Mouse (Mus musculus) adrenal gland, postnatal 10 days (tissue): ENCODE results near the gene 1110059G10Rik. TPM values are rescaled to one million over a fixed set of nuclear protein-coding genes. Genes with fewer than 3 reads are reported as not detected.

Experiments
- DNase-seq: peaks from one replicate; pipeline ENCODE4 v3.0.0; 2021; ENCODE audit warnings: mixed read lengths
- long read RNA-seq, 2 experiments: library from polyadenylated mRNA; stranded (forward); transcript quantifications; one replicate each; pipeline ENCODE4 v2.0.0; 2021
- total RNA-seq, 2 experiments: library from RNA; stranded (reverse); gene quantifications; 2 replicates each; pipeline ENCODE4 v1.2.3; 2021

1110059G10Rik gene
- 10 to 100 TPM; 28.0 to 28.3 TPM for total RNA-seq
- long read RNA-seq, experiment 1, transcript 1110059G10Rik-201 (3 exons, 3,361 nt) = major isoform, 12 of 26 reads
- long read RNA-seq, experiment 1, partial matches to known transcripts = 11 of 26 reads
- long read RNA-seq, experiment 1, other reads (novel, unspliced or antisense) = 1 of 26 reads
- long read RNA-seq, experiment 2, transcript 1110059G10Rik-201 (3 exons, 3,361 nt) = major isoform, 12 of 17 reads
- long read RNA-seq, experiment 2, partial matches to known transcripts = 4 of 17 reads
- long read RNA-seq, experiment 2, other reads (novel, unspliced or antisense) = 0 of 17 reads

DNA sequence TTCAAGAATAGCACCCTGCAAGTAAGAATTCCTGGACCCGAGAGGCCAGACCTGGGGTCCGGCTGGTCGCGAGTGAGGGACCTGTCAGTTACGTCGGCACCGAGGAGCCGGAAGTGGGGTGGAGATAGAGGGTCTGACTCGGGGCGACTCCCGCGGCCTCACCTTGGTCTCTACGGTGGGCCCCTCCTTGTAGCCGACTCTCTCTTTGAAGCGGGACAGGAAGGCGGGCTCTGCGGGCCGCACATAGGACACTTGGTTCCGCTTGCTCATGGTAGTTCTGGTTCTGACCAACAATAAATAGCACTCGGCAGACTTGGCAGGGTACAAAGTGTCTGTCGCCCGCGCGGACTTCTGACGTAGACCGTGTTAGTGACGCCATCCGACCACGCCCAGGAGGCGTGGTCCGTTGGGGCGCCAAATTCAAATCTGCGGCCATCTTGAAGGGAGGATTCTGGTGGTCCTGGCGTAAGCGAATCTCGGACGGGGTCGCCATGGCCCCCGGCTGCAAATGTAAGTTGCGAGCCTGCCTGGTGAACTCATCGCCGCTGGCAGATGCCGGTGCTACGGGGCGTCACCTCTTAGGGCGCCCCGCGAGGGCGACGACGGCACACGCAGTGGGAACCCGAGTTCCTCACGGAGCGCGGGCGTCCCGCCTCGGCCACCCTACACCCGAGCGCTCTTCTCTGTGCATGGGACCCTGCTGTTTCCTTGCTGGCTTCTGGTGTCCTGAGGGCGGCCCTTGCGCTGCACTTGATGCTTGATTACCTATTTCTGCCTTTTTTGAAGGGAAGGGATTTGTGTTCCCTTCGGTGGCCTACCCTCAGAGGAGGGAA, at the start of gene 1110059G10Rik, which contains the start of gene Kif15:
TSS of gene 1110059G10Rik (minus strand) at position 358 of the 833 bp plus-strand sequence.
TSS of gene Kif15 (plus strand) at position 404 of the 833 bp plus-strand sequence.
- peak; percentile 96 for DNase-seq

DNA sequence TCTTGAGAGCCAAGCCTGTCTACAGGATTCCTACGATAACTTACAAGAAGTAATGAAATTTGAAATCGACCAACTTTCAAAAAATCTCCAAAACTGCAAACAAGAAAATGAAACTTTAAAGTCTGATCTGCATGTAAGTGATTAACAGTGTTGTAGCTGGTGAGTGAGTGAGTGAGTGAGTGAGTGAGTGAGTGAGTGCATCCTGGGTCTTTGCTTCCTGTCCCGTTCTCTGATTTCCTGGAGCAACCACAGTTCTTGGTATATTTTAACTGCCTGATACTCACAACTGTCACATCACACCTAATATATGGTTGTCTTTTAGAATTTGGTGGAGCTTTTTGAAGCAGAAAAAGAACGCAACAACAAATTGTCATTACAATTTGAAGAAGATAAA, 48.4 kb upstream of the 1110059G10Rik start:
- DNase-seq = no peak

DNA sequence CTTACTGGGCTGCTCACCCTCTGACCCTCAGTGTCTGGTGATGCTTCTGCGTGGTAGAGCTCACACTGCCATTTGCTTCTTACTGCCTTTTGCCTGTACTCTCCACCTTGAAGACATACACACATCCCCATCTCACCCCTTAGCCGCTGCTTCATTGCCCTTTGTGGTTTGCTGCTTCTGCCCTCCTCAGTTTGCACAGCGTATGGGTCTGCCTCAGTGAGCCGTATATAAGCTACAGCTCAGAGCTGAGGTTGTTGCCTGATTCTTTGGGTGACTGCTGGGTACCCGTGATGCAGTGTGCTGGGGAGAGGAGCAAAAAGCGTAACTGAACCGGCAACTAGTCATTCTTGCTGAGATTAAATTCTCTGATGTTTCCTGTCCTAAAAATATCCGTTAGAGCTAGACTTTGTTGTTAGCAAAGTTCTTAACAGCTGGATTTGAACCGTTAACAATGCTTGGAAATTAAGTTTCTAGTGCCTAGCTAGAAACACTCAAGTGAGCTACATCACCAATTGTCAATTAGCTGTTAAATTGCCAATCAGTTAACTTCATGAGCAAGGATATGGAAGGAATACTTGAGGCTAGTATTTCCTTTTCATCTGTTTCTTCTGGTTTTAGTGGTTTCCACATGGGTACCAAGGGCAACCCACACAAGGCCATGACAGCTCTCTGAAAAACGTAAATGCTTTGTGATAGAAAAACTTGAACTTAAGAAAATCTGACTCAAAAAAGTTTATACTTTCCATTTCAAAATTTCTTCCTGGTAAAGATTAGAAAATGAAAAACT, 47.8 kb upstream of the 1110059G10Rik start:
- DNase-seq = no peak

DNA sequence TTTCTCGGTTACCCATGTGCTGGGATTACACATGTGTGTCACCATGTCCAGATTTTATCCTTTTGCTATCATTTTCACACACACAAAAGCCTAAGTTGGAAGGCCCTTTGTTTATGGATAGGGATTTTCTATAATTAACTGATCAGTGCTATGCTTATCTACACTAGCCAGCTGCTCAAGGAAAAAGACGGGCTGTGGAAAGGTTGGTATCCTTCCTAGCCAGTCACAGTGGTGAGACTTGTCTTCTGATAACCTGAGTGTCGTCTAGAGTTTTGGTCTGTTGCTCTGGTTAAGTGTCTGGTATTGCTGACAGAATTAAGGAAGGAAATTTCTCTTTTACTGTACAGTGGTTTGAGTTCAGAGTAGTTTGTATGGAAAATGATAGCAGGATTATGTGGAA, 21.9 kb downstream of the 1110059G10Rik start:
- no peak for DNase-seq

DNA sequence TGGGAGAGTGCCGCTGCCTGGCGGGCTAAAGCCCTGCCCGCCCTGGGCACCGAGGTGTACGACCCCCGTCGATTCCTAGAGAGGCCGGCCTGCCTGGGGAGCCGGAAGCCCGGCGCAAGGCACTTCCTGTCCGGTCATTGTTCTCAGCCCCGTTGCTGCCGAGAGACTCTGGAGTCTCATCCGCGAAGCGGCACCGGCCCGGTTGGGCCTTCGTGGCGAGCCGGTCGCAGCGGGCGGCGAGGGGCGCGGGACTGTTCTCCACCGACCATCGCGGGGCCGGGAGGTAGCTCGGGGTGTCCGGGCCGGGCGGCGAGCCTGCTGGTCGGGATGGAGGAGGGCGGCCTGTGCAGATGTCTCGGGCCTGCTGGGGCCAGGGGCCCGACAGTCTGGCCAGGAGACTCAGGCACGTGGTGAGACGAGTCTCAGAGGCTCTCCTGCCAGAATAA, 27.8 kb downstream of the 1110059G10Rik start, which contains the start of gene Zfp105:
TSS of gene Zfp105 (plus strand) at position 137 of the 446 bp plus-strand sequence.
- DNase-seq = peak; percentile 75

DNA sequence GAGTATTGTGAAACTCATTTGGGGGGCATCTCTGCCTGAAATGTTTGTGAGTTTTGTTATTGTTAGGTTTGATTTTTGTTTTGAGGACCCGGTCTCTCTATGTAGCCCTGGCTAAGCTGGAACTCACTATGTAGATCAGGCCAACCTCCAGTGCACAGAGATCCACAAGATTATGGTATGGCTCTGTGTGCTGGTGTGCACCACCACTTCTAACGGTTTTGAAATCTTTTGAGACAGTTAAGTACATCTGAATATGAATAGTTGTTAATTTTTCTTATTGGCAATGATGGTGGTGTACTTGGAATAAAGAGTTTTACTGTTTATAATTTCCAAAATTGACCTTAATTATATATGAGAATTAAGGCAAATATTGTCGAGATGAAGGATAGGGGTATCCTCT, 28.4 kb downstream of the 1110059G10Rik start:
- no peak for DNase-seq

DNA sequence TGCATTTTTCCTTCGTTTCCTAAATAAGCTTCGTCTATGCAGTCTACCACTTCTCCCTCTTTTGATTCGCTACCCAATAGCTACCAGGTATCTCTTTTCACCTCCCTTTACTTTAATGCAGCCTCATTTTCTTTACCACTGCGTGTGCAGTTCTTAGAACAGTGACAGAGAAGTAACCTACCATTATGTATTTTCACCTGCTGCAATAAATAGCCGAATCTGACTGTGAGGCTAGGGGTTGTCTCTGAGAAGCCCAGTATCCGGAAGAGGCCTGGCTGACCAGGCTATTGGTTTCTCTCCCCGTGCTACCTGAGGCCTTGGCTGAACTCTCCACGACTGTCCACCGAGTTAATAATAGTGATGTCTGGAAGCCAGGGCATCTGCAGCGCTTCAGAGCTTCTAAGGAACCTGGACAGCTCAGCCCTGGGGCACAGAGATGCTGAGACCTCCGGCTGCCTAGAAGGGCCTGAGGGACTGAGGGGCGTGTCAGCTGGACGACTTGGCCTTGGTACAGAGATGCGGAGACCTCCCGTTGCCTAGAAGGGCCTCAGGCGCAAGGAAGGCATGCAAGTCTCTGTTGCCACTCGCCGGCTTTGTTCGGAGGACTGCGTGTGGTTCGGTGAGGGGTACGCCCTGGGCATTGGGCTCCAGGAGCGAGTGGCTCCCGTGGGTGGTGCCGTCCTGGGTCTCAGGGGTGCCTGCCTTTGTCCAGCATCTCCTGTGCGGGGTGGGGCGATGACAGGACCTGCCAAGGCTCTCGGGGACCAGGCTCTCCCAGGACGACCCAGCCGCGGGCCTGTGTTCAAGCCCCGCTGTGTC, 47.9 kb downstream of the 1110059G10Rik start:
- peak; percentile 66 for DNase-seq

DNA sequence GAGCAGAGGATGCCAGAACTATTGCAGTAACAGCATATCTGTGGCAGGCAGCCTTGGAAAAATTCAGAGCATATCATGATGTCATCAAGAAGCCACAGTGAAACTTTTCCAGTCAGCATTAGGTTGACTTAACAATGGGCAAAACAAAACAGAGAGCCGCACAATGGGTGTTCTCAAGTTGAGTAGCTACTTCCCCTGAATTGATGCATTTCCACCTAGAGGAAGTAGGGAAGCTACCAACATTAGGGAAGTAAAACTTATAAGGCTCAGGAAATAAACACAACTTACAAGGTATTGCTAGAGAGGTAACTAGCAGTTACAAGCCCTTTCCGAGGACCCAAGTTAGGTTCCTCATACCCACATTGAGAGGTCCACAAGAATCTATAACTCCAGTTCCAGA, 49.8 kb downstream of the 1110059G10Rik start:
- DNase-seq = no peak

Other genes starting within 250 kb of the 1110059G10Rik start
- gene Topaz1, start 203.7 kb downstream of the 1110059G10Rik start, total RNA-seq = not detected
- gene Tcaim, start 145.5 kb downstream of the 1110059G10Rik start, total RNA-seq = 10 to 100 TPM; 14.2 to 19.0 TPM
- gene Gm35549, start 107.0 kb downstream of the 1110059G10Rik start, total RNA-seq = not detected
- 100 to 1,000 TPM in 1 of 2 experiments, 10 to 100 TPM in 1; 93.7 to 136 TPM for gene Zfp445, start 85.0 kb downstream of the 1110059G10Rik start, total RNA-seq
- 10 to 100 TPM in 1 of 2 experiments, 1 to 10 TPM in 1; 8.5 to 12.5 TPM for gene Zkscan7, start 65.3 kb downstream of the 1110059G10Rik start, total RNA-seq
- 1 to 10 TPM; 5.6 to 5.9 TPM for gene Zfp105, start 27.9 kb downstream of the 1110059G10Rik start, total RNA-seq
- 10 to 100 TPM; 11.3 to 15.4 TPM for gene Kif15, start within 50 bp of the 1110059G10Rik start, total RNA-seq
- gene Tmem42, start 70.3 kb upstream of the 1110059G10Rik start, total RNA-seq = 10 to 100 TPM; 15.0 to 18.4 TPM
- gene Tgm4, start 83.7 kb upstream of the 1110059G10Rik start, total RNA-seq = under 1 TPM; 0.21 to 0.82 TPM
- gene Zdhhc3, start 162.2 kb upstream of the 1110059G10Rik start, total RNA-seq = 10 to 100 TPM; 54.8 to 61.9 TPM
- 10 to 100 TPM; 40.7 to 44.3 TPM for gene Exosc7, start 162.2 kb upstream of the 1110059G10Rik start, total RNA-seq
- gene Clec3b, start 199.9 kb upstream of the 1110059G10Rik start, total RNA-seq = 10 to 100 TPM; 51.8 to 56.9 TPM